Mouse (Mus musculus): ENCODE measurements around the gene Ehd1. TPM values are rescaled to one million over a fixed set of nuclear protein-coding genes. Genes with fewer than 3 reads are reported as not detected.

Ehd1 gene
- polyA plus RNA-seq, 1 experiment: 433 TPM

DNA sequence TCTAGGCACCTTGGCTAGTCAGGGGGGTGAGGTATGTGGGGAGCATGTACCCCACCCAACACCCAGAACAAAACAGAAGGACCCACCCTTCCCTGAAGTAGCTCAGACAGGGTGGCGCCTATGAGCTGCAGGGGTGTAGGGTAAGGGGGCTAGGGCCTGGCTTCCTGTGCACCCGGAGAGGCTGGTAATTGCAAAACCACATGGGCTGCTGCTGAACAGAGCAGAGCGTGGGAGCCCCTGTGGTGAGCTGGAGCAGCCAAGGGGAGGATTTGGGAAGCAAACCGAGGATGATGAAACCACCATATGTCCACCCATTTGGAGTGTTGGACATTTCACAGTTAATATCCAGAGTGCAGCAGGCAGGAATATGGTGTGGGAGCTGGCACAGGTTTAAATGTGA, 26.0 kb downstream of the Ehd1 start:
- H3K36me3 ChIP-seq (ENCODE audit: control insufficient read depth, insufficient read depth): peaks cover 14% of the 10 kb centered on the region
- no peak overlapping the region for H3ac ChIP-seq (ENCODE audit: control insufficient read depth, insufficient read length)
- H3K4me3 ChIP-seq: no peak overlapping the region
- no peak for TF ChIP-seq MAX (IDR thresholded peaks at IDR 0.05; ENCODE audit: low read depth)
- peak; percentile 25 for TF ChIP-seq POLR2A (IDR thresholded peaks at IDR 0.05; ENCODE audit: insufficient read length, low read depth)
- peak; percentile 43; the same call in 1 of the 2 replicates for TF ChIP-seq CEBPB (IDR thresholded peaks at IDR 0.05; ENCODE audit: insufficient read depth, poor library complexity, severe bottlenecking)
- no peak for TF ChIP-seq REST (IDR thresholded peaks at IDR 0.05; ENCODE audit: insufficient read depth, insufficient read length)
- TF ChIP-seq USF1 (IDR thresholded peaks at IDR 0.05; ENCODE audit: low read depth): no peak
- TF ChIP-seq TCF3 (IDR thresholded peaks at IDR 0.05; ENCODE audit: insufficient read length, low read depth): no peak
- peak; percentile 74 for TF ChIP-seq POLR2AphosphoS2 (IDR thresholded peaks at IDR 0.05; ENCODE audit: insufficient read length, low read depth)
- peak in 1 of 3 experiments; percentile 23 for TF ChIP-seq MYOG (IDR thresholded peaks at IDR 0.05; ENCODE audit: control insufficient read depth in 1 of 3, insufficient read depth in 1 of 3, insufficient read length in 2 of 3, low read depth in 2 of 3)
- peak in 1 of 3 experiments; percentile 18 for TF ChIP-seq MYOD1 (IDR thresholded peaks at IDR 0.05; ENCODE audit: control insufficient read depth in 1 of 3, insufficient read length in 2 of 3, low read depth in 2 of 3)
- H3K4me2 ChIP-seq (ENCODE audit: low read depth): peak overlapping the region; percentile 7
- no peaks in the 10 kb centered on the region for H3K27me3 ChIP-seq (ENCODE audit: control insufficient read depth, insufficient read depth, insufficient read length)
- no peaks in the 10 kb centered on the region for H3K79me2 ChIP-seq (ENCODE audit: control insufficient read depth, insufficient read depth)

DNA sequence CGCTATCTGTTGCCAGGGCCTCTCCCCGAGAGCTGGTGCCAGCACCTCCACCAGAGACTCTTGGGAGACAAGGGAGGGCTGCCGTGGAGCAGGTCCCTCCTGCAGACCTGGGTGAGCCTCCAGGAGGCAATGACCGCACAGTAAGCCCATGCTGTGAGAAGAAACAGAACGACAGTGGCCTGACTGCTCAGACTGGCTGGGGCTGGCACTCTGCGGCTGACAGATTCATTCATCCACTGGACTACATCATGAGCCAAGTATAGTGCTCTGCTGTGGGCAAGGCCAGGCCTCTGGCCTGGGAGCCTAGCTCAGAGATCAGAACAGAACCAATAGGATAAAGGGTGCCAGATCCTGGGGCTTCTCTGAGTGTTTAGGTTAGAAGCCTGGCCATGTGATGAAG, 27.3 kb downstream of the Ehd1 start:
- Histone ChIP-seq H3K79me2 (ENCODE audit: control insufficient read depth, insufficient read depth) (no peaks in the 10 kb centered on the region), H3K4me3 (no peak overlapping the region), H3K4me2 (ENCODE audit: low read depth) (no peak overlapping the region), H3ac (ENCODE audit: control insufficient read depth, insufficient read length) (no peak overlapping the region), H3K36me3 (ENCODE audit: control insufficient read depth, insufficient read depth) (peaks cover 10% of the 10 kb centered on the region), H3K27me3 (ENCODE audit: control insufficient read depth, insufficient read depth, insufficient read length) (no peaks in the 10 kb centered on the region)
- TF ChIP-seq POLR2AphosphoS2 (IDR thresholded peaks at IDR 0.05; ENCODE audit: insufficient read length, low read depth): peak; percentile 20
- TF ChIP-seq E2F4 (IDR thresholded peaks at IDR 0.05; ENCODE audit: insufficient read depth): no peak
- TF ChIP-seq MYOD1 (IDR thresholded peaks at IDR 0.05; ENCODE audit: control insufficient read depth in 1 of 3, insufficient read length in 2 of 3, low read depth in 2 of 3): no peak

- no peaks in the 10 kb centered on the region for H3K79me2 ChIP-seq (ENCODE audit: control insufficient read depth, insufficient read depth)
- TF ChIP-seq REST (IDR thresholded peaks at IDR 0.05; ENCODE audit: insufficient read depth, insufficient read length): no peak
- TF ChIP-seq TCF12 (IDR thresholded peaks at IDR 0.05; ENCODE audit: insufficient read depth, poor library complexity, severe bottlenecking): no peak
- peaks cover 4% of the 10 kb centered on the region for H3K36me3 ChIP-seq (ENCODE audit: control insufficient read depth, insufficient read depth)
- H3ac ChIP-seq (ENCODE audit: control insufficient read depth, insufficient read length): no peak overlapping the region
- H3K4me2 ChIP-seq (ENCODE audit: low read depth): no peak overlapping the region
- no peak overlapping the region for H3K4me3 ChIP-seq
- H3K27me3 ChIP-seq (ENCODE audit: control insufficient read depth, insufficient read depth, insufficient read length): no peaks in the 10 kb centered on the region
Measured at GRCm38 (mm10) chr19:6304787-6305516, 28.4 kb downstream of the Ehd1 start.

DNA sequence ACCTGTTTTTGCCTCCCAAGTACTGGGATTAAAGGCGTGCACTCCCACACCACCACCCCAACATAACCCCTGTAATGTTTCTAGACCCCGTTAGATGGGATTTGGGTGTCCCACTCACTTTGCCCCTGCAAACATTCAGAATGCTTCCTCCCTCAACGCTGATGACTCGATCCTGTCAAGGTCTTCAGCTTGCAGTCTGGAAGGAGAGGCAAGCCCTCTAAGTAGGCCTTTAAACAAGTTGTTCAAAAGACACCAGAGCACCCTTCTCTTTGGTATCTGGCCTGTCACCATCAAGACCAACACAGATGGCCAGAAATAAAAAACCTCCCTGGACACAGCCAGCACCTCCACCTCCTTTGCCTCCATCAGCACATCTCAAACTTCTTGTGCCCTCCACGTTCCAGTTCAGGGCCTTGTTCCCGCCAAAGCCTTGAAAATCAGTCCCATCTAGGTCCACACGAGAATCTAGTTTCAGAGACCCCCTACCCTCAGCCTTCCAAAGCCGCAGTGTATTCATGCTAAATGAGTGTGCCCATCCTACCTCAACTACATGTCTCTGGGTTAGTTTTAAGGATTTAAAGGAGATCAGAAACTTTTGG, 29.1 kb downstream of the Ehd1 start:
- TF ChIP-seq MAX (IDR thresholded peaks at IDR 0.05; ENCODE audit: low read depth) (no peak), MYOD1 (IDR thresholded peaks at IDR 0.05; ENCODE audit: control insufficient read depth in 1 of 3, insufficient read length in 2 of 3, low read depth in 2 of 3) (no peak)
- Histone ChIP-seq H3K27me3 (ENCODE audit: control insufficient read depth, insufficient read depth, insufficient read length) (no peaks in the 10 kb centered on the region), H3K36me3 (ENCODE audit: control insufficient read depth, insufficient read depth) (no peaks in the 10 kb centered on the region), H3K4me2 (ENCODE audit: low read depth) (peak overlapping the region; percentile 57), H3ac (ENCODE audit: control insufficient read depth, insufficient read length) (no peak overlapping the region), H3K4me3 (peak overlapping the region; percentile 19), H3K79me2 (ENCODE audit: control insufficient read depth, insufficient read depth) (no peaks in the 10 kb centered on the region)

- peak within 1 kb of the TSS; percentile 69 for H3K4me2 ChIP-seq (ENCODE audit: low read depth)
- peak within 1 kb of the TSS; percentile 19 for H3K4me3 ChIP-seq
- no peaks in the 10 kb centered on the region for H3K27me3 ChIP-seq (ENCODE audit: control insufficient read depth, insufficient read depth, insufficient read length)
- TF ChIP-seq CEBPB (IDR thresholded peaks at IDR 0.05; ENCODE audit: insufficient read depth, poor library complexity, severe bottlenecking) (no peak), MYOD1 (IDR thresholded peaks at IDR 0.05; ENCODE audit: control insufficient read depth in 1 of 3, insufficient read length in 2 of 3, low read depth in 2 of 3) (no peak), SRF (IDR thresholded peaks at IDR 0.05; ENCODE audit: control insufficient read depth, insufficient read length, low read depth) (no peak), TCF3 (IDR thresholded peaks at IDR 0.05; ENCODE audit: insufficient read length, low read depth) (no peak), MYOG (IDR thresholded peaks at IDR 0.05; ENCODE audit: control insufficient read depth in 1 of 3, insufficient read depth in 1 of 3, insufficient read length in 2 of 3, low read depth in 2 of 3) (no peak), MAX (IDR thresholded peaks at IDR 0.05; ENCODE audit: low read depth) (no peak), E2F4 (IDR thresholded peaks at IDR 0.05; ENCODE audit: insufficient read depth) (no peak), POLR2AphosphoS2 (IDR thresholded peaks at IDR 0.05; ENCODE audit: insufficient read length, low read depth) (no peak), REST (IDR thresholded peaks at IDR 0.05; ENCODE audit: insufficient read depth, insufficient read length) (no peak)
- H3ac ChIP-seq (ENCODE audit: control insufficient read depth, insufficient read length): peak within 1 kb of the TSS; percentile 15
- no peaks in the 10 kb centered on the region for H3K79me2 ChIP-seq (ENCODE audit: control insufficient read depth, insufficient read depth)
- H3K36me3 ChIP-seq (ENCODE audit: control insufficient read depth, insufficient read depth): no peaks in the 10 kb centered on the region
Measured at GRCm38 (mm10) chr19:6306137-6306551, 29.6 kb downstream of the Ehd1 start, which contains the start of gene Cdc42bpg. Gene Cdc42bpg, plus strand, starts transcription at chr19:6306456.

Data from myocyte (in vitro differentiated cells).